Mouse (Mus musculus) kidney, embryonic 15.5 days (tissue): ENCODE results near the gene Rabep1. TPM values are rescaled to one million over a fixed set of nuclear protein-coding genes. Genes with fewer than 3 reads are reported as not detected.
A peak's percentile ranks its signal among the peaks of the same experiment; 100 is the strongest.

Experiments used
- ATAC-seq: fragments of 200-750 bp; cut with Nextera tagmentation; replicated peaks from 2 replicates; pipeline ENCODE4 v1.8.0; 2017; ENCODE audit warnings: moderate TSS enrichment; ENCODE audit not compliant: low FRiP score
- H3K27ac ChIP-seq: fragments of 300-500 bp; sonication (generic); 2 replicates; pipeline ENCODE4 v1.5.1; 2015; ENCODE audit warnings: mild to moderate bottlenecking, inconsistent platforms
- H3K27me3 ChIP-seq: fragments of 300-500 bp; sonication (generic); 2 replicates; pipeline ENCODE4 v1.6.1; 2015; ENCODE audit warnings: inconsistent platforms
- H3K36me3 ChIP-seq: fragments of 300-500 bp; sonication (generic); 2 replicates; pipeline ENCODE4 v1.6.1; 2015; ENCODE audit warnings: inconsistent platforms
- H3K4me1 ChIP-seq: fragments of 300-500 bp; sonication (generic); 2 replicates; pipeline ENCODE4 v1.6.1; 2015; ENCODE audit warnings: inconsistent platforms
- H3K4me2 ChIP-seq: fragments of 300-500 bp; sonication (generic); 2 replicates; pipeline ENCODE4 v1.6.1; 2015; ENCODE audit warnings: moderate library complexity, mild to moderate bottlenecking, inconsistent platforms
- H3K4me3 ChIP-seq: fragments of 300-500 bp; sonication (generic); replicated peaks from 2 replicates; pipeline ENCODE4 v1.5.1; 2015; ENCODE audit warnings: mild to moderate bottlenecking, inconsistent platforms
- H3K9ac ChIP-seq: fragments of 300-500 bp; sonication (generic); 2 replicates; pipeline ENCODE4 v1.6.1; 2015; ENCODE audit warnings: mild to moderate bottlenecking, inconsistent platforms
- H3K9me3 ChIP-seq: fragments of 300-500 bp; sonication (generic); replicated peaks from 2 replicates; pipeline ENCODE4 v1.6.1; 2016; ENCODE audit warnings: inconsistent platforms
- WGBS: fragments of 180-500 bp; shearing (Covaris S2); methylation state at CpG from one replicate; pipeline ENCODE4 v1.1.7; 2015; ENCODE audit warnings: mixed read lengths; 5-methylcytosine and 5-hydroxymethylcytosine counted together
- polyA plus RNA-seq: library from polyadenylated mRNA; unstranded; fragments of >200 nt; fragmentation: Nextera tagmentation; extraction: Ambion mirVana; gene quantifications from 2 replicates; pipeline ENCODE4 v1.2.1, GENCODE M21; 2015

Rabep1 gene
- polyA plus RNA-seq, 1 experiment from 2014 or later: 36.8 TPM

DNA sequence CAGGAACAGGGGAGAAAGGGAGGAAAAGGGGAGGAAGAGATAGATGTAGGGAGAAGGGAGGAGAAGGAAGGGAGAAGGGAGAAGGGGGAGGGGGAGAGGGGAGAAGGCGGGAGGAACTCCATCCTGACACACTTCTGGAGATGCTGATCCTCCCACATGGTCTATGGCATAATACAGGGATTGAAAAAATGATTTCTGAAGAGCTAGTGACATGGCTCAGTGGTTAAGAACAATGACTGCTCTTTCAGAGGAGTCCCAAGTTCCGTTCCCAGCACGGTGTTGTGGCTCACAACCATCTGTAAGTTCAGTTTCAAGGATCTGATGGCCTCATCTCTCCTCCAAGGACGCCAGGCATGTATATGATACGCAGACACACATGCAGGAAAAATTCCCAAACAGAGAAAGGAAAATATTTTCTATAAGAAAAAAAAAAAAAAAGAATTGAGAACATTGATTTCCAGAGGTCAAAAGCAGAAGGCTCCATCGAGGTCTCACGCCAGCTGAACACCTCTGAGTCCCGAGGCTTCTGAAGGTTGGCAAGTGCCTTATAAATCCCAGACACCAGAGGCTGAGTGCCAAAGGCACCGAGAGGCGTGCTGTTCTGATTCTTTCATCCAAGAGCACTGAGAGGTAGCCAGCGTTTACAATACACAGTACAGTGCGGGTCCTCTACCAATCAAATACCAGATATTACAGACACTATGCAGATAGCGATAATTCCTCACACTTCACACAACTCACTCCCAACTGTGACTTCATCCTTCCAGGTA, 32.9 kb upstream of the Rabep1 start:
- Histone ChIP-seq H3K36me3 (no peaks in the 10 kb centered on the region), H3K27ac (no peak overlapping the region), H3K4me2 (no peak overlapping the region), H3K9ac (no peak overlapping the region), H3K4me3 (no peak overlapping the region), H3K9me3 (no peaks in the 10 kb centered on the region), H3K27me3 (no peaks in the 10 kb centered on the region), H3K4me1 (no peaks in the 10 kb centered on the region)
- ATAC-seq: no peak
- 75% methylated on average over 13 of the region's 13 CpGs for WGBS

GRCm38 (mm10) chr11:70812365-70812764, 32.2 kb upstream of the Rabep1 start, which contains the start of gene Scimp:
Gene Scimp, minus strand, starts transcription at chr11:70812586.
- Histone ChIP-seq H3K4me1 (no peaks in the 10 kb centered on the region), H3K27ac (no peak within 1 kb of the TSS), H3K4me2 (no peak within 1 kb of the TSS), H3K4me3 (no peak within 1 kb of the TSS), H3K9ac (no peak within 1 kb of the TSS), H3K27me3 (no peaks in the 10 kb centered on the region), H3K9me3 (no peaks in the 10 kb centered on the region), H3K36me3 (no peaks in the 10 kb centered on the region)
- 80% methylated on average over 7 of the region's 7 CpGs for WGBS
- no peak for ATAC-seq

DNA sequence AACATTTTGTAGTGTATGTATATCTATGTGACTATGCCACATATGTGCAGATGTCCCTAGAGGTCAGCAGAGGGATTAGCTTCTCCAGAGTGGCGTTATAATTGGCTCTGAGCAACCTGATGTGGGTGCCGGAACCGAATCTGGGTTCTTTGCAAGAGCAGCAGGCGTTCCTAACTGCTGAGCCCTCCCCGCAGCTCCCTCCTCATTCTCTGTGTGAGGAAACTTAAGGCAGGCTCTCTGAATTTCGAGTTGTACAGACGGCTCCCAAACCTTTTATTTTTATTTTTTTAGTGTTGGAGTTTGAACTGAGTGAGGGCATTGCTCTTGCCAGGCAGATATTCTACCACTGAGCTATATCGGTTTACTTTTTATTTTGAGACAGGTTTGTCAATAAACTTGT, 29.5 kb upstream of the Rabep1 start:
- H3K27ac ChIP-seq: no peak overlapping the region
- WGBS: 83% methylated on average over 8 of the region's 8 CpGs
- ATAC-seq: no peak
- H3K4me1 ChIP-seq: no peaks in the 10 kb centered on the region
- H3K4me2 ChIP-seq: no peak overlapping the region
- H3K27me3 ChIP-seq: no peaks in the 10 kb centered on the region
- no peak overlapping the region for H3K4me3 ChIP-seq
- no peaks in the 10 kb centered on the region for H3K36me3 ChIP-seq
- no peaks in the 10 kb centered on the region for H3K9me3 ChIP-seq
- H3K9ac ChIP-seq: no peak overlapping the region

GRCm38 (mm10) chr11:70815498-70816078, 29.0 kb upstream of the Rabep1 start:
- H3K4me1 ChIP-seq: no peaks in the 10 kb centered on the region
- H3K27me3 ChIP-seq: no peaks in the 10 kb centered on the region
- H3K4me3 ChIP-seq: no peak overlapping the region
- H3K9ac ChIP-seq: no peak overlapping the region
- H3K36me3 ChIP-seq: no peaks in the 10 kb centered on the region
- WGBS: 28% methylated on average over 6 of the region's 6 CpGs
- H3K27ac ChIP-seq: no peak overlapping the region
- no peak overlapping the region for H3K4me2 ChIP-seq
- H3K9me3 ChIP-seq: no peaks in the 10 kb centered on the region
- ATAC-seq: 0 out of 2 replicates have a peak, but pooled peaks have one; percentile 15

- WGBS: 81% methylated on average over 4 of the region's 4 CpGs
- H3K9me3 ChIP-seq: no peaks in the 10 kb centered on the region
- no peak overlapping the region for H3K4me3 ChIP-seq
- H3K27ac ChIP-seq: no peak overlapping the region
- peaks cover 3% of the 10 kb centered on the region for H3K4me1 ChIP-seq
- no peak overlapping the region for H3K4me2 ChIP-seq
- ATAC-seq: no peak
- H3K27me3 ChIP-seq: no peaks in the 10 kb centered on the region
- no peak overlapping the region for H3K9ac ChIP-seq
- H3K36me3 ChIP-seq: no peaks in the 10 kb centered on the region
Measured at GRCm38 (mm10) chr11:70816770-70817169, 27.8 kb upstream of the Rabep1 start.

GRCm38 (mm10) chr11:70820120-70820519, 24.5 kb upstream of the Rabep1 start:
- Histone ChIP-seq H3K9ac (no peak overlapping the region), H3K27ac (no peak overlapping the region), H3K4me2 (no peak overlapping the region), H3K36me3 (no peaks in the 10 kb centered on the region), H3K4me3 (no peak overlapping the region), H3K9me3 (no peaks in the 10 kb centered on the region), H3K4me1 (peaks cover 12% of the 10 kb centered on the region), H3K27me3 (no peaks in the 10 kb centered on the region)
- no peak for ATAC-seq
- WGBS: 52% methylated on average over 8 of the region's 8 CpGs

GRCm38 (mm10) chr11:70821728-70822591, 22.6 kb upstream of the Rabep1 start:
- Histone ChIP-seq H3K27me3 (no peaks in the 10 kb centered on the region), H3K4me2 (peak overlapping the region; percentile 43), H3K4me3 (no peak overlapping the region), H3K9ac (no peak overlapping the region), H3K9me3 (no peaks in the 10 kb centered on the region), H3K4me1 (peaks cover 12% of the 10 kb centered on the region), H3K27ac (peak overlapping the region; percentile 37; the same call in 1 of the 2 replicates), H3K36me3 (no peaks in the 10 kb centered on the region)
- 24% methylated on average over 17 of the region's 17 CpGs for WGBS
- peak; percentile 85 for ATAC-seq

DNA sequence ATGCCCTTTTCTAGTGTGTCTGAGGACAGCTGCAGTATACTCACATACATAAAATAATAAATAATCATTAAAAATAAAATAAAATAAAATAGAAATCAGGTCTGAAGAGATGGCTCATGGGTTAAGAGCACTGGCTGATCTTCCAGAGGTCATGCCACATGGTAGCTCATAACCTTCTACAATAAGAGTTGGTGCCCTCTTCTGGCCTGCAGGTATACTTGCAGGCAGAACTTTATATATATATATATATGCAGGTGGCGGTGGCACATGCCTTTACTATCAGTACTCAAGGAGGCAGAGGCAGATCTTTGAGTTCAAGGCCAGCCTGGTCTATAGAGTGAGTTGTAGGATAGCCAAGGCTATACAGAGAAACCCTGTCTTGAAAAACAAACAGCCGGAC, 18.4 kb upstream of the Rabep1 start:
- H3K4me3 ChIP-seq: no peak overlapping the region

GRCm38 (mm10) chr11:70828975-70829615, 15.5 kb upstream of the Rabep1 start:
- no peak for ATAC-seq
- H3K27ac ChIP-seq: no peak overlapping the region
- no peaks in the 10 kb centered on the region for H3K36me3 ChIP-seq
- H3K27me3 ChIP-seq: no peaks in the 10 kb centered on the region
- no peaks in the 10 kb centered on the region for H3K9me3 ChIP-seq
- no peak overlapping the region for H3K4me3 ChIP-seq
- 81% methylated on average over 11 of the region's 11 CpGs for whole genome bisulfite sequencing
- no peaks in the 10 kb centered on the region for H3K4me1 ChIP-seq
- H3K4me2 ChIP-seq: no peak overlapping the region
- no peak overlapping the region for H3K9ac ChIP-seq

More for the DNA sequence above, 18.4 kb upstream of the Rabep1 start:
- no peak for ATAC-seq
- Histone ChIP-seq H3K27ac (no peak overlapping the region), H3K4me1 (peaks cover 12% of the 10 kb centered on the region), H3K4me2 (no peak overlapping the region), H3K36me3 (no peaks in the 10 kb centered on the region), H3K9ac (no peak overlapping the region), H3K27me3 (no peaks in the 10 kb centered on the region), H3K9me3 (no peaks in the 10 kb centered on the region)
- WGBS: 89% methylated on average over 2 of the region's 2 CpGs

GRCm38 (mm10) chr11:70831201-70831600, 13.4 kb upstream of the Rabep1 start:
- no peaks in the 10 kb centered on the region for H3K27me3 ChIP-seq
- no peak for ATAC-seq
- no peak overlapping the region for H3K27ac ChIP-seq
- no peak overlapping the region for H3K4me2 ChIP-seq
- no peak overlapping the region for H3K4me3 ChIP-seq
- H3K9me3 ChIP-seq: no peaks in the 10 kb centered on the region
- no peak overlapping the region for H3K9ac ChIP-seq
- 0 out of 2 replicates have a peak, but pooled peaks cover 2% of the 10 kb centered on the region for H3K4me1 ChIP-seq
- WGBS: 73% methylated on average over 3 of the region's 3 CpGs
- H3K36me3 ChIP-seq: no peaks in the 10 kb centered on the region

GRCm38 (mm10) chr11:70833408-70833807, 11.2 kb upstream of the Rabep1 start:
- Histone ChIP-seq H3K9me3 (no peaks in the 10 kb centered on the region), H3K9ac (no peak overlapping the region), H3K4me3 (no peak overlapping the region), H3K4me1 (0 out of 2 replicates have a peak, but pooled peaks cover 2% of the 10 kb centered on the region), H3K36me3 (no peaks in the 10 kb centered on the region), H3K4me2 (no peak overlapping the region), H3K27me3 (no peaks in the 10 kb centered on the region), H3K27ac (no peak overlapping the region)
- no peak for ATAC-seq
